Mouse (Mus musculus) adipocyte (in vitro differentiated cells): ENCODE measurements at regions not wholly inside any gene's neighbourhood (a gene's known extent, or its start where the extent isn't known, plus 50 kb on each side); places are given as distances from the start of the nearest gene placed in this dataset.
A peak's percentile ranks its signal among the peaks of the same experiment; 100 is the strongest.
"Not testable (repeated sequence)": the region's sequence is repeated elsewhere in the genome, so short reads cannot be mapped to it uniquely, and the experiment has no call there.

ENCODE experiments used
- DNase-seq: peaks from one replicate; pipeline ENCODE4 v3.0.0-alpha.2; 2016; ENCODE audit warnings: low spot score

DNA sequence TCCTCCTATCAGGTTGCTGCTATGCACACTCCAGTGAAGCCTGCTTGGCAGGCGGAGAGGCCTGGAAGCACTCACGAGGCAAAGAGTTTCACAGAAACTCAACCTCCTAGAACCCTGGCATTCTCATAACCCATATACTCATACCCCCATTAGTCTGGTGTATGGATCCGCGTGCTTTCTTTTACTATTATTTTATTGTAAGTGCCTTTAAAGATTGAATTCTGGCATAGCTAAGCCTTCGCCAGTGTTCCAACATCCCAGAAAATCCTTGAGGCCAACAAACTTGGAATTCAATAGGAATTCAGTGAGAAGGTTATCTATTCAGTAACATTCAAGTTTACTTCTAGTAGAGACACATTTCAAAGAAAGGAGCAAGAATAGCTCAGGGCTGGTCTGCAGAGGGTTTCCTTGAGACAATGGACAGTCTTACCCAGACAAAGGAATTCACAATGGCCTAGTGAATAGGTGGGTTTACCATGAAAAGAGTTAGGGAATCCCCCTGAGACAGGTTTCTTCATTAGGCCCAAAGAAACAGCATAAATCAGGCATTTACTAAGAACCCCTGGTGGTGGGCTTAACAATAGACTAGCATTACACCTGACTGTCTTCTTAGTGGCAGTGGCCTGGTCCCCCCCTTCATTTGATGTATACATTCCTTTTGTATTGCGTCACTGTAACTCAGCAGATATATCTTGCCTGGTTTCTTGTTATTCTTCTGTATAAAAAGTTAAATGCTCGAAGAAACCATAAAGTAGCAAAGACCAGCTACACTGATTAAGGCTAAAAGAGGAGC is 80.8 kb upstream of the Gm15446 start:
- not testable (repeated sequence) for DNase-seq

- not testable (repeated sequence) for DNase-seq
Observed at GRCm38 (mm10) chr5:109844236-109844635, 79.0 kb upstream of the Gm15446 start.

DNA sequence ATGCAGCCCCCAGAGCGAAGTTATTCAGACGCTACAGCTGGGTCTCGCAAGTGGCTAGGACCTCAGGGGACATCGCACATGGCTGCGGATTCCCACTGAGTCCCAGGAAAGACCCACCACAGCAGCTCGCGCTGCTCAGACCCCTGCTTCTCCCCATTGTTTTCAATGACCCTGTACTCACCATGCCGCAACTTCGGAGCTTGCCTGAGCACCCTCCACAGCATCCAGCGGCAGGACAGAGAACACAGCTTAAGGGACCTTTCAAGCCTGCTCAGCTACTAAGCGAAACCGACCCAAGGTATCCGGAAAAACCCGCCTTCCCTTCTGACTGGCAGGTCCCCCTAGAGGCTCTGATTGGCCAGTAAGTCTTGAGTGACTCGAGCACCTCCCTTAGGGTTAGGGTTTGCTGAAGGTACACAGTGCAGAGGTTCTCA is 78.4 kb upstream of the Gm15446 start:
- DNase-seq: no peak

- DNase-seq: not testable (repeated sequence)
Observed at GRCm38 (mm10) chr5:109851225-109851624, 72.0 kb upstream of the Gm15446 start.

- no peak for DNase-seq
Observed at GRCm38 (mm10) chr5:109860402-109860801, 62.8 kb upstream of the Gm15446 start.

DNA sequence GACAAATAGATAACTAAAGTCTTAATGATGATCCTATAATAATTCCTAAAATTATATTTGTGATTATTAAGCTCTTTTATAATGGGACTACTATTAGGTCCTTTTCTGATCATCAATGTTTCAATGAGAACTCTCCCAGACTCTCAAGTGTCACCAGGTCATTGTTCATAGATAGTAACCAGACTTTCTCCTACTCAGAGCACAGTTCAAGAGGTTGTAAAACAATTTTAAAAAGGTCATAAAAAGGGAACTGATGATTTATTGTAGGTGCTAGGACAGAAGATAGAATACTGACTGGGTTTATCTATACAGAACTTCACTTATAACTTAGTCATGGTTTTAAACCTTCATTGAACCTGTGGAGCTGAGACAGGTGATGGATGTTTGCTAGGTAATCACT is 58.7 kb upstream of the Gm15446 start:
- not testable (repeated sequence) for DNase-seq

DNA sequence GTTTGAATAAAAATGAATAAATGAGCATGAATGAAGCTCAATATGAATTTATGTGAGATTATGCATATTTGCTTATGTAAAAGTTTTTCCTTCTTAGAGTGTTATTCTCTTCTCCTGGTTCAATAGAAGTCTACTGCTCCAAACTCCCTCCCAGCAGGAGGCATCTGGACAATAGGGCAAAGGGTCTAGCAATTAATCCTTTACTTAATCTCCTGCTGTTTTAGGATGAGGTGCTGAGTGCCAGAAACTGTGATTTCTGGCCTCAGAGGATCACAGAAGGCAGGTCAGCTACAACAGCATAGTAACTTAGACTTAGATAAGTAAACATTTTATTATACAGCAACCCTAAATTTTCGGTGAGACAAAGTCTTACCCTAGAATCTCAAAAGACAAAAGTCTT is 57.6 kb upstream of the Gm15446 start:
- no peak for DNase-seq

DNA sequence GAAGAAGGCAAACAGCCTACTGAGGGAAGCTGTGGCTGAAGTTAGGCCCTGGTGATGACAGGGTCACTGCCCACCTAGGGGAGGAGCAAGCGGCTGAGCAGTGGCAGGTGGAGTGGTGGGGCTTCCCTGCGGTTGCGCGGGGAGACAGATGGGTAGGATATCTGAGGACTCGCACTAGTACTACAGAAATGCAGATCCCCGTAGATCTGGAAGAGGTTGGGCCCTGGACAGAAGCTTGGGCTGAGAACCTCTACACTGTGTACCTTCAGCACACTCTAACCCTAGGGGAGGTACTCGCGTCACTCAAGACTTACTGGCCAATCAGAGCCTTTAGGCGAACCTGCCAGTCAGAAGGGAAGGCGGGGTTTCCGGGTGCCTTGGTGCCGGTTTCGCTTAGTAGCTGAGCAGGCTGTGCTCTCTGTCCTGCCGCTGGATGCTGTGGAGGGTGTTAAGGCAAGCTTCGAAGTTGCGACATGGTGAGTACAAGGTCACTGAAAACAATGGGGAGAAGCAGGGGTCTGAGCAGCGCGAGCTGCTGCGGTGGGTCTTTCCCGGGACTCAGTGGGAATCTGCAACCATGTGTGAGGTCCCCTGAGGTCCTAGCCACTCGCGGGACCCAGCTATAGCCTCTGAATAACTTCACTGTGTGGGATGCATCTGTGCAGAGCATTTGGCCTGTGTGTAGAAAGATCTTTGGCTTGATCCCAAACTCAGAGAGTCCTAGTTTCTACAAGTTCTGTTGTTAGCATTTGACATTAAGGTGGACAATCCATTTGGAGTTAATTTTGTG is 56.7 kb upstream of the Gm15446 start:
- DNase-seq: peak; percentile 95

- DNase-seq: peak; percentile 21
Observed at GRCm38 (mm10) chr5:109867221-109867620, 56.0 kb upstream of the Gm15446 start.
